Mouse (Mus musculus): Measurements from ENCODE around the gene Slc25a44. TPM values are rescaled to one million over a fixed set of nuclear protein-coding genes. Genes with fewer than 3 reads are reported as not detected.

Slc25a44 gene
- polyA plus RNA-seq, 1 experiment from 2014 or later: 19.4 TPM

- H3K27me3 ChIP-seq (ENCODE audit: control insufficient read depth, insufficient read depth, low read length): no peaks in the 10 kb centered on the region
- H3K27ac ChIP-seq (ENCODE audit: low read depth, low read length): no peak within 1 kb of the TSS
- H3K4me1 ChIP-seq (ENCODE audit: control insufficient read depth, insufficient read depth, low read length): peaks cover 7% of the 10 kb centered on the region
- H3K9me3 ChIP-seq (ENCODE audit: control insufficient read depth, low read length): no peaks in the 10 kb centered on the region
- WGBS: 42% methylated on average over 12 of the region's 12 CpGs
- H3K4me3 ChIP-seq (ENCODE audit: low read length): no peak within 1 kb of the TSS
- H3K4me2 ChIP-seq (replicated peaks; ENCODE audit: low read depth, low read length): no peak within 1 kb of the TSS
- no peak within 1 kb of the TSS for H3K9ac ChIP-seq (ENCODE audit: low read depth, low read length)
- no peaks in the 10 kb centered on the region for H3K36me3 ChIP-seq (ENCODE audit: control insufficient read depth, insufficient read depth, low read length)
- ATAC-seq (ENCODE audit: low FRiP score, low TSS enrichment): no peak
Observed at GRCm38 (mm10) chr3:88460983-88461696, 36.2 kb upstream of the Slc25a44 start, which contains the start of gene Sema4a. Gene Sema4a (minus strand): TSS chr3:88461182.

DNA sequence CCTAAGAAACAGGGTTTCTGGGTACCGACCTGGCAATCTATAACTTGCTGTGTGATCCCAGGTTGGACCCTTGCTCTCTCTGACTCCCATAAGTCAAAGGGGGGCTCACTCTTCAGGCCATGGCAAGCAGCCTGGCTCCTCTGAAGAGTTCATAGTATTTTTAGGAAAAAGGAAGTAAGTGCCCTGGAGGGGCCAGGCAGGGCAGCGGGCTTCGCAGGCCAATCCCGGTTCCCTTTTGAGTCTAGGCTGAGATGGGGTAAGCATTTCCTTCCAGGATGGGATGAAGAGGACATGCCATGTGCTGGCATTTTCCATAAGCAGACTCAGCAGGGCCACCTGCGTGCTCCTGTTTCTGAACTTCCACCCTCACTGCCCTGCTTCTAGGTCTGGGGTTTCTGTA lies 35.1 kb upstream of the Slc25a44 start:
- no peak for ATAC-seq (ENCODE audit: low FRiP score, low TSS enrichment)
- no peak overlapping the region for H3K4me3 ChIP-seq (ENCODE audit: low read length)

GRCm38 (mm10) chr3:88458778-88459219 lies 33.9 kb upstream of the Slc25a44 start:
- H3K27ac ChIP-seq (ENCODE audit: low read depth, low read length): no peak overlapping the region
- H3K4me2 ChIP-seq (replicated peaks; ENCODE audit: low read depth, low read length): peak overlapping the region; percentile 22; the same call in 1 of the 2 replicates
- H3K4me1 ChIP-seq (ENCODE audit: control insufficient read depth, insufficient read depth, low read length): peaks cover 7% of the 10 kb centered on the region
- H3K9me3 ChIP-seq (ENCODE audit: control insufficient read depth, low read length): no peaks in the 10 kb centered on the region
- peak; percentile 43; the same call in 1 of the 2 replicates for ATAC-seq (ENCODE audit: low FRiP score, low TSS enrichment)
- no peaks in the 10 kb centered on the region for H3K36me3 ChIP-seq (ENCODE audit: control insufficient read depth, insufficient read depth, low read length)
- no peak overlapping the region for H3K9ac ChIP-seq (ENCODE audit: low read depth, low read length)
- no peak overlapping the region for H3K4me3 ChIP-seq (ENCODE audit: low read length)
- 1% methylated on average over 14 of the region's 14 CpGs for WGBS
- H3K27me3 ChIP-seq (ENCODE audit: control insufficient read depth, insufficient read depth, low read length): no peaks in the 10 kb centered on the region

More for the DNA sequence above, 35.1 kb upstream of the Slc25a44 start:
- H3K4me2 ChIP-seq (replicated peaks; ENCODE audit: low read depth, low read length): no peak overlapping the region
- H3K4me1 ChIP-seq (ENCODE audit: control insufficient read depth, insufficient read depth, low read length): peaks cover 7% of the 10 kb centered on the region
- H3K27ac ChIP-seq (ENCODE audit: low read depth, low read length): no peak overlapping the region
- 78% methylated on average over 5 of the region's 5 CpGs for WGBS
- H3K9ac ChIP-seq (ENCODE audit: low read depth, low read length): no peak overlapping the region
- H3K36me3 ChIP-seq (ENCODE audit: control insufficient read depth, insufficient read depth, low read length): no peaks in the 10 kb centered on the region
- H3K27me3 ChIP-seq (ENCODE audit: control insufficient read depth, insufficient read depth, low read length): no peaks in the 10 kb centered on the region
- no peaks in the 10 kb centered on the region for H3K9me3 ChIP-seq (ENCODE audit: control insufficient read depth, low read length)

GRCm38 (mm10) chr3:88456746-88457532 lies 32.0 kb upstream of the Slc25a44 start:
- Histone ChIP-seq H3K27ac (ENCODE audit: low read depth, low read length) (no peak overlapping the region), H3K4me3 (ENCODE audit: low read length) (no peak overlapping the region), H3K4me2 (replicated peaks; ENCODE audit: low read depth, low read length) (no peak overlapping the region), H3K9me3 (ENCODE audit: control insufficient read depth, low read length) (no peaks in the 10 kb centered on the region), H3K27me3 (ENCODE audit: control insufficient read depth, insufficient read depth, low read length) (no peaks in the 10 kb centered on the region), H3K9ac (ENCODE audit: low read depth, low read length) (no peak overlapping the region), H3K36me3 (ENCODE audit: control insufficient read depth, insufficient read depth, low read length) (no peaks in the 10 kb centered on the region), H3K4me1 (ENCODE audit: control insufficient read depth, insufficient read depth, low read length) (peaks cover 7% of the 10 kb centered on the region)
- no peak for ATAC-seq (ENCODE audit: low FRiP score, low TSS enrichment)
- 66% methylated on average over 7 of the region's 7 CpGs for WGBS

DNA sequence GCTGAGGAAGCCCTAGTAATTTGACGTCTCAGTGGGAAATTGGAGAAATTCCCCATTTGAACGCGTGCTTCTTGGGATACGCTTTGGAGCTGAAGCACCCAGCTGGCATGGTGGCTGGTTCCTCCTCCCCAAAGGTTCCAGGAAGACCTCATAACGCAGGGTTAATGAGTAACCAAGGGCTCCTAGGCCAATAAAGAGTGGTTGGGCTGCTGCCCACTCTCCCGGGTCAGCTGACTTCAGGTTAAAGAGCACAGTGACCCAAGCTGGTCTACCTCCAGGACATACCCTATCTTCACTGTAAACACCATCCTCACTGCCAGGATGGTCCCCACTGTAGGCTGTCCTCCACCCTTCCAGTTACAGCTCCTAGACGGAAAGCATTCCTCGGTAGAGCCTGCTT lies 31.4 kb upstream of the Slc25a44 start:
- WGBS: 68% methylated on average over 8 of the region's 8 CpGs
- no peaks in the 10 kb centered on the region for H3K9me3 ChIP-seq (ENCODE audit: control insufficient read depth, low read length)
- no peak overlapping the region for H3K4me3 ChIP-seq (ENCODE audit: low read length)
- no peak overlapping the region for H3K27ac ChIP-seq (ENCODE audit: low read depth, low read length)
- H3K4me1 ChIP-seq (ENCODE audit: control insufficient read depth, insufficient read depth, low read length): peaks cover 7% of the 10 kb centered on the region
- H3K27me3 ChIP-seq (ENCODE audit: control insufficient read depth, insufficient read depth, low read length): no peaks in the 10 kb centered on the region
- no peak for ATAC-seq (ENCODE audit: low FRiP score, low TSS enrichment)
- H3K36me3 ChIP-seq (ENCODE audit: control insufficient read depth, insufficient read depth, low read length): no peaks in the 10 kb centered on the region
- no peak overlapping the region for H3K4me2 ChIP-seq (replicated peaks; ENCODE audit: low read depth, low read length)
- H3K9ac ChIP-seq (ENCODE audit: low read depth, low read length): no peak overlapping the region

GRCm38 (mm10) chr3:88455588-88456264 lies 30.8 kb upstream of the Slc25a44 start:
- H3K4me1 ChIP-seq (ENCODE audit: control insufficient read depth, insufficient read depth, low read length): peaks cover 7% of the 10 kb centered on the region
- H3K9ac ChIP-seq (ENCODE audit: low read depth, low read length): no peak overlapping the region
- 0 out of 2 replicates have a peak, but pooled peaks have one; percentile 13 for ATAC-seq (ENCODE audit: low FRiP score, low TSS enrichment)

GRCm38 (mm10) chr3:88454762-88455587 lies 30.0 kb upstream of the Slc25a44 start:
- Histone ChIP-seq H3K4me3 (ENCODE audit: low read length) (no peak overlapping the region), H3K27ac (ENCODE audit: low read depth, low read length) (no peak overlapping the region), H3K9ac (ENCODE audit: low read depth, low read length) (no peak overlapping the region), H3K27me3 (ENCODE audit: control insufficient read depth, insufficient read depth, low read length) (no peaks in the 10 kb centered on the region), H3K9me3 (ENCODE audit: control insufficient read depth, low read length) (no peaks in the 10 kb centered on the region), H3K4me2 (replicated peaks; ENCODE audit: low read depth, low read length) (no peak overlapping the region), H3K4me1 (ENCODE audit: control insufficient read depth, insufficient read depth, low read length) (peaks cover 8% of the 10 kb centered on the region), H3K36me3 (ENCODE audit: control insufficient read depth, insufficient read depth, low read length) (no peaks in the 10 kb centered on the region)
- ATAC-seq (ENCODE audit: low FRiP score, low TSS enrichment): no peak
- WGBS: 50% methylated on average over 9 of the region's 9 CpGs

More at GRCm38 (mm10) chr3:88455588-88456264, 30.8 kb upstream of the Slc25a44 start:
- Histone ChIP-seq H3K27ac (ENCODE audit: low read depth, low read length) (no peak overlapping the region), H3K9me3 (ENCODE audit: control insufficient read depth, low read length) (no peaks in the 10 kb centered on the region), H3K4me2 (replicated peaks; ENCODE audit: low read depth, low read length) (no peak overlapping the region), H3K27me3 (ENCODE audit: control insufficient read depth, insufficient read depth, low read length) (no peaks in the 10 kb centered on the region), H3K4me3 (ENCODE audit: low read length) (no peak overlapping the region), H3K36me3 (ENCODE audit: control insufficient read depth, insufficient read depth, low read length) (no peaks in the 10 kb centered on the region)
- WGBS: 74% methylated on average over 18 of the region's 18 CpGs

DNA sequence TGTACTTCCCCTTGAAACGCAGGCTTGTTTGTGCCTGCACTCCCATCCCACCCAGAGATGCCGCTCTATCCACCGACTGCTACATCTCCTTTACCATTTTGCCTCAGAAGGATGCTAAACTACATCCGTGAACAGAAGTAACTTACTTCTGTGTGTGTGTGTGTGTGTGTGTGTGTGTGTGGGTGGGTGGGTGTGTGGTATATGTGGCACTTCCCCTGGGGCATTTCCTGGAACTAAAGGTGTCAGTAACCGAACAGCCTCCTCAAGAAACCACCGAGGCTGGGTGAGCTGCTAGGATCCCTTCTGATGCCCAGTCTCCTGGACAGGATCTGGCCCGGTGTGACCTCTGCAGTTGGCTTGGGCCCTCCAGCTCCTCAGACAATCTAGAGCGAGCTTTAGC lies 29.0 kb upstream of the Slc25a44 start:
- 78% methylated on average over 8 of the region's 8 CpGs for WGBS
- Histone ChIP-seq H3K27ac (ENCODE audit: low read depth, low read length) (no peak overlapping the region), H3K4me2 (replicated peaks; ENCODE audit: low read depth, low read length) (no peak overlapping the region), H3K36me3 (ENCODE audit: control insufficient read depth, insufficient read depth, low read length) (no peaks in the 10 kb centered on the region), H3K4me1 (ENCODE audit: control insufficient read depth, insufficient read depth, low read length) (peaks cover 17% of the 10 kb centered on the region), H3K4me3 (ENCODE audit: low read length) (no peak overlapping the region), H3K9ac (ENCODE audit: low read depth, low read length) (no peak overlapping the region), H3K9me3 (ENCODE audit: control insufficient read depth, low read length) (no peaks in the 10 kb centered on the region), H3K27me3 (ENCODE audit: control insufficient read depth, insufficient read depth, low read length) (no peaks in the 10 kb centered on the region)
- no peak for ATAC-seq (ENCODE audit: low FRiP score, low TSS enrichment)
